Mouse (Mus musculus): ENCODE results near the gene Dab2. TPM values are rescaled to one million over a fixed set of nuclear protein-coding genes. Genes with fewer than 3 reads are reported as not detected.

The Dab2 gene
- polyA plus RNA-seq, 1 experiment from 2014 or later, result 77.8 TPM

DNA sequence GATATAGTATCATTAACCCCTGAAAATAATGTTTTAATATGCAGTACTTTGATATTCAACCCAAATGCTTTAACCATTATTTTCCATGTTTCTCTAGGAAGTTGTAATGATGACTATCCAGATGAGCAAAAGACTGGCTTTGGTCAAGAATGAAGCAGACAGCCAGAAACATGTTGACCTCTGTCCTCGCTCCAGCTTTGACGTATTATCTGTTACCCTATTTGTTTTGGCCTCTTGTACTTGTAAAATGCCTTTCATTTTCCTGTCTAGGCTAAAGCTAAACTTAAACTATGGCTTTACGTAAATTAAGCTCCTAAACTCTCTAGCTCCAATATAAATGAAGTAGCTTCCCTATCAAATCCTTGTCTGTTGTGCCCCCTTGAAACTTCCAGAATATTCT is 139.1 kb downstream of the Dab2 start:
- H3K4me1 ChIP-seq, result no peaks in the 10 kb centered on the region
- H3K9ac ChIP-seq, result no peak overlapping the region
- no peaks in the 10 kb centered on the region; the same call in 1 of the 2 replicates for H3K27me3 ChIP-seq
- no peak for ATAC-seq (replicated peaks; ENCODE audit: low FRiP score)
- no peaks in the 10 kb centered on the region for H3K9me3 ChIP-seq (replicated peaks)
- no peak overlapping the region for H3K4me3 ChIP-seq (replicated peaks)
- 72% methylated on average over 3 of the region's 3 CpGs for WGBS
- no peak overlapping the region for H3K4me2 ChIP-seq
- H3K27ac ChIP-seq, result no peak overlapping the region
- peaks cover 29% of the 10 kb centered on the region for H3K36me3 ChIP-seq

DNA sequence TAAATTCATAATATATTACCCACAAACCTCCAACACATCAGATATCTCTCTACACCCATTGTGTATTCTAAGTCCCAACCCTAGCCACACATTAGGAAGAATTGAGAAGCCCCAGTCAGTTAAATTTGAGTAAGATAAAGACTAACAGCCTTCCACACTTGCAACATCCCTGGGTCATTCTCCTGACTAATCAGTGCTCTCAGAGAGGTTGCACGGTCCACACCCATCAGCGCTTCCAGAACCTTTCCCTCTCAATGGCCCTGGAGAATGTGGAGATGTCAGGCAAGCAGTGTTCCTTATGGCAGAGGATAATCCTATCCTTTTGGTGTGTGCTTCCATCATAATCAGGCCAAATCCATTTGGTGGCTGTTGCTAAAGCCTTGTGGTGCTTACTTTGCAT is 144.9 kb downstream of the Dab2 start:
- Histone ChIP-seq H3K27me3 (no peaks in the 10 kb centered on the region; the same call in 1 of the 2 replicates), H3K27ac (no peak overlapping the region), H3K9ac (no peak overlapping the region), H3K4me2 (no peak overlapping the region), H3K36me3 (no peaks in the 10 kb centered on the region), H3K4me3 (replicated peaks) (no peak overlapping the region), H3K4me1 (peaks cover 16% of the 10 kb centered on the region), H3K9me3 (replicated peaks) (no peaks in the 10 kb centered on the region)
- 91% methylated on average over 2 of the region's 2 CpGs for WGBS
- no peak for ATAC-seq (replicated peaks; ENCODE audit: low FRiP score)

DNA sequence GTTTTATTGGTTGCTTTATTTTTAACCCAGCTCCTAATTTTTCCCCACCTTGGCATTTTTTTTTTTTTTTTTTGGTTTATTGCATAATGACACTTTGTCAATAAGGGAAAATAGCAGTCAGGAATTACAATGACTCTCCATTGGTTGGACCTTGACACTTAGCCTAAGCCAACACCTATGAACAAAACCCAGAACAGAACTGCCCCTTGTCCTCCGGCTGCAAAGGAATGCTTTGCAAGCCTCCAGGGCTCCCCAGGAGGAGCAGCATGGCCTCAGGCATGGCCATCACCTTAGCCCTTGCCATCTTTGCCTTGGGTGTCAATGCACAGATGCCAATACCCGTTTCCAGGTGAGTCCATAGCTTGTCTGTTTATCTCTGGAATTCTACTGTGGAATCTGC is 145.5 kb downstream of the Dab2 start, which contains the start of gene C9:
Gene C9 (plus strand): TSS at position 193 of the 400 bp plus-strand sequence.
- no peak within 1 kb of the TSS for H3K9ac ChIP-seq
- H3K4me2 ChIP-seq, result no peak within 1 kb of the TSS
- no peak within 1 kb of the TSS for H3K27ac ChIP-seq
- no peak within 1 kb of the TSS for H3K4me3 ChIP-seq (replicated peaks)
- H3K27me3 ChIP-seq, result no peaks in the 10 kb centered on the region; the same call in 1 of the 2 replicates
- H3K9me3 ChIP-seq (replicated peaks), result no peaks in the 10 kb centered on the region
- no peaks in the 10 kb centered on the region for H3K36me3 ChIP-seq
- 76% methylated on average over 2 of the region's 2 CpGs for WGBS
- no peak for ATAC-seq (replicated peaks; ENCODE audit: low FRiP score)
- peaks cover 20% of the 10 kb centered on the region for H3K4me1 ChIP-seq

DNA sequence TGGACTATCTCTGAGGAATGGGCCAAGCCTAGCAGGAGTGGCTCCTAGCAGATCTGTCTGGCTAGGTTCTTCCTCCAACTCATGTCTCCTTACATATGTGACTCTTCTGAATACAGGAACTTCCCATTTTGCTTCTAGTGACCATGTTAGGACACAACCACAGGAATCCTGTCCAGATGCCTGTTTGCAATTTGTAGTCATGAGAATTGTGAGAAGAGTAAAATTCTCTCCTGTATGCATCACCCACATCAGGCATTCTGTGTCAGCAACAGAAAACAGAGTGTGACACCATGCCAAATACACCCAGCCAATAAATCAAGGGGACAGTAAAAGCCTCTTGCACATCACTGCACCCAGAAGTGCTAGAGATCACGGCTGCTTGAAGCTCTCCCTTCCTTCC is 146.6 kb downstream of the Dab2 start:
- 30% methylated on average over 1 of the region's 1 CpGs for WGBS
- no peak for ATAC-seq (replicated peaks; ENCODE audit: low FRiP score)

DNA sequence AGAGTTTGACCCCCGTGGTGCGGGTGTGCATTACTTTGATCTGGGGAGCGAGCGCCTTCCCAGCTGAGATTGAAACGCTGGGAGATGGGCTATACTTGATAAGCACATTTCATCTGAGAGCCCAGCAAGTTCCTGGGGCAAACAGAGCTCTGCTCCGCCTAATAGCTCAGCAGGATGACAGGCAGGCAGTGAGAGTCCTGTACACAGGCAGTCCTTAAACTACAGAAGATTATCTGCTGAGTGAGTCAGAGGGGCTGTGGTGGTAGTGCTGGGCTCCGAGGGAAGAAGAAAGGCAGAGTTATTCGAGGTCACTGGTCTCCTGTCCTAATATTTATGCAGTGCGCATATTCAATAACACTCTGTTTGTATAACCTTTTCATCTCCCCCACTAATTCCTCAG is 149.3 kb downstream of the Dab2 start:
- no peak; the same call in 1 of the 2 replicates for ATAC-seq (replicated peaks; ENCODE audit: low FRiP score)
- Histone ChIP-seq H3K27me3 (no peaks in the 10 kb centered on the region), H3K4me2 (no peak overlapping the region), H3K9me3 (replicated peaks) (no peaks in the 10 kb centered on the region), H3K4me3 (replicated peaks) (no peak overlapping the region), H3K27ac (no peak overlapping the region), H3K9ac (no peak overlapping the region), H3K36me3 (no peaks in the 10 kb centered on the region), H3K4me1 (peaks cover 20% of the 10 kb centered on the region)
- 30% methylated on average over 9 of the region's 9 CpGs for WGBS

More for the DNA sequence above, 146.6 kb downstream of the Dab2 start:
- H3K36me3 ChIP-seq, result no peaks in the 10 kb centered on the region
- H3K4me3 ChIP-seq (replicated peaks), result no peak overlapping the region
- H3K27me3 ChIP-seq, result no peaks in the 10 kb centered on the region; the same call in 1 of the 2 replicates
- H3K9me3 ChIP-seq (replicated peaks), result no peaks in the 10 kb centered on the region
- no peak overlapping the region for H3K9ac ChIP-seq
- no peak overlapping the region for H3K27ac ChIP-seq
- peaks cover 20% of the 10 kb centered on the region for H3K4me1 ChIP-seq
- H3K4me2 ChIP-seq, result no peak overlapping the region

DNA sequence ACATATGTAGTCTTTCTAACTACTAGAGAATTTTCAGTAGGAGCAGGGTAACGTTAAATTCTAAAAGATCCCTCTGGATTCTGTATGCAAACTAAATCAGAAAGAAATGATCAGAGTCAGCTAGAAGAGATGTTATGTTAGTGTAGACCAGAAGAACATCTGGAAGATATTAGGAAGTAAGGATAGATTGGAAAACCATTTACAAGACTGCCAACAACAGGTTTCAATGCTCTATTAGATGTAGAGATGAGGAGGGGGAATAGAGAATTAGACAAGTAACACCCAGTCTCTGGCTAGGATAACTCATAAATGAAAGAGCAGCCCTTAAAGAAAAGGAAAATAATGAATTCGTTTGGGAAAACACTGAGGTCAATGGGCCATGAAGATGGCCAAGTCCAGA is 154.9 kb downstream of the Dab2 start:
- Histone ChIP-seq H3K4me1 (0 out of 2 replicates have a peak, but pooled peaks cover 4% of the 10 kb centered on the region), H3K27me3 (no peaks in the 10 kb centered on the region), H3K4me3 (replicated peaks) (no peak overlapping the region), H3K9ac (no peak overlapping the region), H3K36me3 (no peaks in the 10 kb centered on the region), H3K27ac (no peak overlapping the region), H3K4me2 (no peak overlapping the region), H3K9me3 (replicated peaks) (no peaks in the 10 kb centered on the region)
- 53% methylated on average over 2 of the region's 2 CpGs for WGBS
- ATAC-seq (replicated peaks; ENCODE audit: low FRiP score), result no peak

DNA sequence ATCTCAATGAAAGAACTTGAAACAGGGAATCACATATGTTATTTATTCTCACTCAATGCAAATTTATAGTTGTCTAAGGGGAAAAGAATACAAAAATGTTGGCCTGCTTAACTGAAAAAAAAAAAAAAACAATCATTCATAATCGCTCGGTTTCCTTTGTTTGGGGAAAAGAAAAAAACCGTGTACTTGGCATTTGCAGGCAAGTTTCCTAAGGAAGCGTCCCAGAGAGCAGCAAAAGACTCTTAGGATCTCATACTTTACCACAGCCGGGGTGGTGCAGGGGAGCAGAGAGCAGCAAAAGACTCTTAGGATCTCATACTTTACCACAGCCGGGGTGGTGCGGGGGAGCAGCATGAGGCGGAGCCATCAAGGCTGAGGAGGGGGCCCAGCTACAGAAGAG is 161.8 kb downstream of the Dab2 start:
- Histone ChIP-seq H3K36me3 (no peaks in the 10 kb centered on the region), H3K4me1 (no peaks in the 10 kb centered on the region), H3K9ac (no peak overlapping the region), H3K4me2 (no peak overlapping the region), H3K27me3 (no peaks in the 10 kb centered on the region), H3K9me3 (replicated peaks) (no peaks in the 10 kb centered on the region), H3K27ac (no peak overlapping the region), H3K4me3 (replicated peaks) (no peak overlapping the region)
- ATAC-seq (replicated peaks; ENCODE audit: low FRiP score), result no peak
- WGBS, result 57% methylated on average over 8 of the region's 8 CpGs

DNA sequence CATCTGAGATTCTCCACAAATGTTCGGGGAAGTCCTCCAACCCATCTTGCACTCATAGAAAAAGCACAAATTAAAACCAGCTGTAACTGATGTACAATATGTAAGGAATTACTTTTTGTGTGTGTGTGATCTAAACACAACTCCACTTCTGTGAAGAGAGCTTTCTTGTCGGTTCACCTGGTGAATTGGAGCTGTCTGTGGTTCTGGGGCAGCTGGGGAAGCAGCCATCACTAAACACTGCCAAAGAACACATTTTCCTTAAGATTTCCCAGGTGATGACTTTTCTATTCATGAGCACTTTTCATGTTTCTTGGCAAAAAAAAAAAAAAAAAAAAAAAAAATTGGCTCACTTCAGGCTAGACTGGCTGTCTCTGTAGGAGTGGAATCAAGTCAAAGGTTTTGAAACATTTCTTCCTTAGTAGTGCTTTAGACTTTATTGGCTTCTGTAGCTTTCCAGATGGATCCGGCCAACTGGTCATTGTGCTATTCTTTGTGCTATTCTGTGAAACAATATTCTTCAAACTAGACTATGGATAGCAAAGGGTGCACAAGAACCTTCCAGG is 163.9 kb downstream of the Dab2 start:
- 85% methylated on average over 3 of the region's 3 CpGs for WGBS
- H3K4me2 ChIP-seq, result no peak overlapping the region

DNA sequence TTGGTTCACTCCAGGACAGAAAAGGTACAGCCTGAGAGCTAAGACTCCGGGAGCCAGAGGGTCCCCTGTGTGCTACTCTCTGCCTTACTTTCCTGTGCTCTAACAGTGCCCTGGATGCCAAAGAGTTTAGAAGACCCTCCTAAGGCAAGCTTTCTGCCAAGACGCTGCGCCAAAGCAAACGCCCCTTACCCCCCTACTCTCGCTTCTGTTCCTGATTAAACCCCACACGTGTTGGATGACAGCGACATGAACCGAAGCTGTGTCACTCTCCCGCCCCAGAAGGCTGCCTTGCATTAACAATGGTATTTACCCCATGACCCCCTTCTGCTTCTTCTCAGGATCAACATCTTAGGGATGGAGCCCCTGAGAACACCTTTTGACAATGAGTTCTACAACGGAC is 167.4 kb downstream of the Dab2 start:
- no peak overlapping the region for H3K4me3 ChIP-seq (replicated peaks)
- 81% methylated on average over 10 of the region's 10 CpGs for WGBS
- no peaks in the 10 kb centered on the region for H3K27me3 ChIP-seq
- no peak overlapping the region for H3K9ac ChIP-seq
- no peaks in the 10 kb centered on the region for H3K4me1 ChIP-seq
- no peak overlapping the region for H3K4me2 ChIP-seq
- H3K9me3 ChIP-seq (replicated peaks), result no peaks in the 10 kb centered on the region
- H3K36me3 ChIP-seq, result no peaks in the 10 kb centered on the region
- no peak for ATAC-seq (replicated peaks; ENCODE audit: low FRiP score)
- no peak overlapping the region for H3K27ac ChIP-seq

More for the DNA sequence above, 163.9 kb downstream of the Dab2 start:
- H3K9ac ChIP-seq, result no peak overlapping the region
- no peak for ATAC-seq (replicated peaks; ENCODE audit: low FRiP score)
- no peaks in the 10 kb centered on the region for H3K9me3 ChIP-seq (replicated peaks)
- no peaks in the 10 kb centered on the region for H3K4me1 ChIP-seq
- no peak overlapping the region for H3K27ac ChIP-seq
- no peak overlapping the region for H3K4me3 ChIP-seq (replicated peaks)
- no peaks in the 10 kb centered on the region for H3K36me3 ChIP-seq
- H3K27me3 ChIP-seq, result no peaks in the 10 kb centered on the region

DNA sequence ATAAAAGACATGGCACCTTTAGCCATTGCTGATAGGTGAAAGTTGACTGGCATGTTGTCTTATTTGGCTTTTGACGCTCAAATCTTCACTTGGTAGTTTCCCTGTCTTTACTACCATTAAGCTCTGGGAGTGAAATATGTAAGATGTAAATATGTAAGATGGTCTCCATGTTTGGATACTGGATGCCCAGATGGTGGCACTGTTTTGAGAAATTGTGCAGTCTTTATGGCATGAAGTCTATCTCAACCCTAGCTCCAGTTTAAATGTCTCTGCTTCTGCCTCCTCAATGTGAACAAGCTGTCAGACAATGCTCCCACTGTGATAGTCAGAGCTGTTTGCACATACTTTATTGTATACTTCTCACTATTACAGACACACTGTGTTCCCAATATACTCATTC is 169.3 kb downstream of the Dab2 start:
- Histone ChIP-seq H3K4me1 (no peaks in the 10 kb centered on the region), H3K27ac (no peak overlapping the region), H3K36me3 (no peaks in the 10 kb centered on the region), H3K4me3 (replicated peaks) (no peak overlapping the region), H3K27me3 (no peaks in the 10 kb centered on the region), H3K9ac (no peak overlapping the region), H3K4me2 (no peak overlapping the region), H3K9me3 (replicated peaks) (no peaks in the 10 kb centered on the region)
- 96% methylated on average over 1 of the region's 1 CpGs for WGBS
- ATAC-seq (replicated peaks; ENCODE audit: low FRiP score), result no peak

DNA sequence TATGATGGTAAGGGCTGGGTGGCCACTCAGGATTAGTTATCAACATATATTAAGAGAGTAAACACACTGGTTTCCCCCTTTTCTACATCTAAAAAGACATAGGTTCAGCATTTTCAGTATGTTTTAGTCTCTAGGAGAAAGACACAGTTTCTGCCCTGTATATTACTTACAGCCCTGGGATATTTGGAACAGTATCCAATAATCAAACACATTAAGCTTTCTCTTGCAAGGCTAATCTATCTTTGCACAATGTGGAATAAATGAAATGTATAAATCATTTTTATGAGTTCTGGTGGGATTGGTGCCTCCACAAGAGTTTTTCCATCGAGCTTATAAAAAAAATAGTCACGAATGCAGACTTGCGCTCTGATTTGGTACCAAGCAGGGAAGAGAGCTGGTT is 169.8 kb downstream of the Dab2 start:
- Histone ChIP-seq H3K4me3 (replicated peaks) (no peak overlapping the region), H3K27ac (no peak overlapping the region), H3K4me2 (no peak overlapping the region), H3K27me3 (no peaks in the 10 kb centered on the region), H3K36me3 (no peaks in the 10 kb centered on the region), H3K9me3 (replicated peaks) (no peaks in the 10 kb centered on the region), H3K9ac (no peak overlapping the region), H3K4me1 (no peaks in the 10 kb centered on the region)
- WGBS, result 75% methylated on average over 3 of the region's 3 CpGs
- no peak for ATAC-seq (replicated peaks; ENCODE audit: low FRiP score)

DNA sequence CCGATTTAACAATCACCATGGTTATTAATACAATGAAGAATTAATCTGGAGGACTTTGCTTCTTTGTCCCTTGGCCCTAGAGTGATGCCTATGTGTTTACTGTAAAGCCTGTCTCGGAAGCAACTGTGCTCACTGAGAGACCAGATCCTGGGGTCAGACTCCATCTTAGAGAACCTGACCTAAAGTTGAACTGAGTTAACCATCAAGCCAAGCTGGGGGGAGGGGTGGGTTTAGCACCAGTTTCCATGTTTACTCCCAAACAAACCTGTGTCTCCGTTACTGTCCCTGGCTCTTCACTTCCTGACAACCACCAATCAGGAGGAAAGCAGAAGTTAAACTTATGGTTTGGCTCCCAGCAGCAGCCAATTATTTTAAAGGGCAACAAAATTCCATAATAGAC is 184.0 kb downstream of the Dab2 start:
- Histone ChIP-seq H3K9me3 (replicated peaks) (no peaks in the 10 kb centered on the region), H3K4me2 (no peak overlapping the region), H3K4me3 (replicated peaks) (no peak overlapping the region), H3K9ac (no peak overlapping the region), H3K36me3 (no peaks in the 10 kb centered on the region), H3K4me1 (no peaks in the 10 kb centered on the region), H3K27me3 (no peaks in the 10 kb centered on the region), H3K27ac (no peak overlapping the region)
- 81% methylated on average over 3 of the region's 3 CpGs for WGBS
- no peak for ATAC-seq (replicated peaks; ENCODE audit: low FRiP score)

Measured in kidney, embryonic 15.5 days (tissue).